Mouse (Mus musculus) MEL (cell line): ENCODE results near the gene Ntn4. TPM values are rescaled to one million over a fixed set of nuclear protein-coding genes. Genes with fewer than 3 reads are reported as not detected.

Experiments
- DNase-seq: peaks from one replicate; pipeline ENCODE4 v3.0.0; 2011; ENCODE audit warnings: low read depth, low spot score
- H3K27ac ChIP-seq: 2 replicates; pipeline ENCODE4 v1.5.1; 2012; ENCODE audit warnings: low read depth, mild to moderate bottlenecking, control low read depth, low read length, moderate library complexity; ENCODE audit not compliant: control insufficient read depth
- H3K27me3 ChIP-seq, 2 experiments: fragments of 150-350 bp in 1 of 2; sonication (generic) in 1 of 2; 2 replicates each; pipeline ENCODE4 v1.6.1; 2012; ENCODE audit warnings: low read length in 2 of 2, mild to moderate bottlenecking in 2 of 2, improper control_type of control experiment in 1 of 2, moderate library complexity in 1 of 2; ENCODE audit not compliant: insufficient read depth in 2 of 2, control insufficient read depth in 1 of 2
- H3K36me3 ChIP-seq, 2 experiments: 2 replicates each; pipeline ENCODE4 v1.6.1; 2012 to 2014; ENCODE audit warnings: low read length in 2 of 2, improper control_type of control experiment in 1 of 2, inconsistent platforms in 1 of 2, mild to moderate bottlenecking in 1 of 2; ENCODE audit not compliant: insufficient read depth in 2 of 2, control insufficient read depth in 1 of 2
- H3K4me1 ChIP-seq, 2 experiments: fragments of 150-350 bp in 1 of 2; sonication (generic) in 1 of 2; 2 replicates each; pipeline ENCODE4 v1.6.1; 2012; ENCODE audit warnings: low read length in 2 of 2, improper control_type of control experiment in 1 of 2, mild to moderate bottlenecking in 1 of 2; ENCODE audit not compliant: insufficient read depth in 2 of 2, control insufficient read depth in 1 of 2
- H3K4me3 ChIP-seq, 2 experiments: fragments of 150-350 bp in 1 of 2; sonication (generic) in 1 of 2; 2 replicates each; pipeline ENCODE4 v1.5.1; 2012; ENCODE audit warnings: low read depth in 2 of 2, low read length in 2 of 2, mild to moderate bottlenecking in 2 of 2, moderate library complexity in 2 of 2, control low read depth in 1 of 2, improper control_type of control experiment in 1 of 2; ENCODE audit not compliant: control insufficient read depth in 1 of 2, insufficient read depth in 1 of 2
- H3K79me2 ChIP-seq: 2 replicates; pipeline ENCODE4 v1.6.1; 2012; ENCODE audit warnings: mild to moderate bottlenecking, low read length, moderate library complexity; ENCODE audit not compliant: control insufficient read depth, poor library complexity, insufficient read depth
- H3K9ac ChIP-seq: 2 replicates; pipeline ENCODE4 v1.6.1; 2012; ENCODE audit warnings: low read depth, mild to moderate bottlenecking, control low read depth, low read length, moderate library complexity; ENCODE audit not compliant: control insufficient read depth, poor library complexity, severe bottlenecking
- H3K9me3 ChIP-seq: fragments of 150-350 bp; sonication (generic); replicated peaks from 2 replicates; pipeline ENCODE4 v1.6.1; 2012; ENCODE audit warnings: mild to moderate bottlenecking, low read length, improper control_type of control experiment, moderate library complexity; ENCODE audit not compliant: insufficient read depth
- BHLHE40 ChIP-seq: IDR thresholded peaks from 2 replicates; pipeline ENCODE4 v1.6.1; 2012; ENCODE audit warnings: low read depth, mild to moderate bottlenecking, inconsistent platforms, low read length, improper control_type of control experiment, borderline replicate concordance
- CHD1 ChIP-seq: IDR thresholded peaks from 2 replicates; pipeline ENCODE4 v1.6.1; 2012; ENCODE audit warnings: low read depth, mild to moderate bottlenecking, inconsistent platforms, low read length, improper control_type of control experiment
- CHD2 ChIP-seq: IDR thresholded peaks from 2 replicates; pipeline ENCODE4 v1.6.1; 2011; ENCODE audit warnings: low read length, improper control_type of control experiment
- CTCF ChIP-seq, 3 experiments: IDR thresholded peaks in 2 of 3; conservative IDR thresholded peaks in 1 of 3; 2 replicates each; pipeline ENCODE4 v1.5.1; 2011 to 2012; ENCODE audit warnings: low read length in 3 of 3, low read depth in 2 of 3, mild to moderate bottlenecking in 2 of 3, improper control_type of control experiment in 1 of 3, inconsistent platforms in 1 of 3, mixed read lengths in 1 of 3, moderate library complexity in 1 of 3; ENCODE audit not compliant: control insufficient read depth in 1 of 3, insufficient read depth in 1 of 3, poor library complexity in 1 of 3, severe bottlenecking in 1 of 3
- ELF1 ChIP-seq: IDR thresholded peaks from 2 replicates; pipeline ENCODE4 v1.6.1; 2014; ENCODE audit warnings: low read depth, mild to moderate bottlenecking, inconsistent platforms, low read length, improper control_type of control experiment, moderate library complexity
- EP300 ChIP-seq, 2 experiments: IDR thresholded peaks; 2 replicates each; pipeline ENCODE4 v1.6.1; 2011; ENCODE audit warnings: improper control_type of control experiment in 2 of 2, low read length in 2 of 2, low read depth in 1 of 2, mild to moderate bottlenecking in 1 of 2
- ETS1 ChIP-seq: IDR thresholded peaks from 2 replicates; pipeline ENCODE4 v1.6.1; 2012; ENCODE audit warnings: low read depth, mild to moderate bottlenecking, inconsistent platforms, low read length, improper control_type of control experiment, moderate library complexity
- GABPA ChIP-seq: IDR thresholded peaks from 2 replicates; pipeline ENCODE4 v1.6.1; 2012; ENCODE audit warnings: low read depth, mild to moderate bottlenecking, inconsistent platforms, low read length, improper control_type of control experiment, moderate library complexity
- HCFC1 ChIP-seq: IDR thresholded peaks from 2 replicates; pipeline ENCODE4 v1.6.1; 2012; ENCODE audit warnings: low read depth, mild to moderate bottlenecking, inconsistent platforms, low read length, improper control_type of control experiment, moderate library complexity
- JUND ChIP-seq: IDR thresholded peaks from 2 replicates; pipeline ENCODE4 v1.6.1; 2011; ENCODE audit warnings: low read depth, mild to moderate bottlenecking, improper control_type of control experiment, low read length
- MAX ChIP-seq: IDR thresholded peaks from 2 replicates; pipeline ENCODE4 v1.6.1; 2011; ENCODE audit warnings: low read length, improper control_type of control experiment
- MAZ ChIP-seq: IDR thresholded peaks from 2 replicates; pipeline ENCODE4 v1.6.1; 2012; ENCODE audit warnings: low read depth, mild to moderate bottlenecking, inconsistent platforms, low read length, improper control_type of control experiment
- MXI1 ChIP-seq: IDR thresholded peaks from 2 replicates; pipeline ENCODE4 v1.6.1; 2011; ENCODE audit warnings: mild to moderate bottlenecking, low read depth, low read length, improper control_type of control experiment
- MYB ChIP-seq: IDR thresholded peaks from 2 replicates; pipeline ENCODE4 v1.6.1; 2011; ENCODE audit warnings: mild to moderate bottlenecking, low read depth, low read length, improper control_type of control experiment
- NRF1 ChIP-seq: IDR thresholded peaks from 2 replicates; pipeline ENCODE4 v1.6.1; 2014; ENCODE audit warnings: low read depth, mild to moderate bottlenecking, inconsistent platforms, low read length, improper control_type of control experiment, moderate library complexity; ENCODE audit not compliant: poor library complexity, insufficient read depth, severe bottlenecking
- POLR2A ChIP-seq, 2 experiments: IDR thresholded peaks; 2 replicates each; pipeline ENCODE4 v1.6.1; 2011 to 2012; ENCODE audit warnings: low read length in 2 of 2, mild to moderate bottlenecking in 2 of 2, control low read depth in 1 of 2, improper control_type of control experiment in 1 of 2, low read depth in 1 of 2, moderate library complexity in 1 of 2; ENCODE audit not compliant: control insufficient read depth in 1 of 2, insufficient read depth in 1 of 2, poor library complexity in 1 of 2
- POLR2AphosphoS5 ChIP-seq: IDR thresholded peaks from 2 replicates; pipeline ENCODE4 v1.6.1; 2012; ENCODE audit warnings: low read depth, borderline replicate concordance, mild to moderate bottlenecking, inconsistent platforms, low read length, moderate library complexity, mixed read lengths
- RAD21 ChIP-seq: IDR thresholded peaks from 2 replicates; pipeline ENCODE4 v1.6.1; 2011; ENCODE audit warnings: mild to moderate bottlenecking, low read depth, low read length, improper control_type of control experiment
- RCOR1 ChIP-seq: IDR thresholded peaks from 2 replicates; pipeline ENCODE4 v1.6.1; 2012; ENCODE audit warnings: low read depth, mild to moderate bottlenecking, inconsistent platforms, low read length, improper control_type of control experiment
- SIN3A ChIP-seq: IDR thresholded peaks from 2 replicates; pipeline ENCODE4 v1.6.1; 2012; ENCODE audit warnings: low read length, improper control_type of control experiment, inconsistent platforms
- SMC3 ChIP-seq: IDR thresholded peaks from 2 replicates; pipeline ENCODE4 v1.6.1; 2011; ENCODE audit warnings: low read depth, low read length, improper control_type of control experiment
- TAL1 ChIP-seq: IDR thresholded peaks from 2 replicates; pipeline ENCODE4 v1.6.1; 2012; ENCODE audit warnings: mild to moderate bottlenecking, inconsistent platforms, low read length, moderate library complexity, mixed read lengths
- TCF12 ChIP-seq: IDR thresholded peaks from 2 replicates; pipeline ENCODE4 v1.6.1; 2014; ENCODE audit warnings: low read depth, mild to moderate bottlenecking, inconsistent platforms, low read length, improper control_type of control experiment, moderate library complexity
- UBTF ChIP-seq: IDR thresholded peaks from 2 replicates; pipeline ENCODE4 v1.6.1; 2012; ENCODE audit warnings: low read depth, mild to moderate bottlenecking, inconsistent platforms, low read length, improper control_type of control experiment, moderate library complexity, borderline replicate concordance; ENCODE audit not compliant: insufficient read depth
- USF1 ChIP-seq: IDR thresholded peaks from 2 replicates; pipeline ENCODE4 v1.6.1; 2014; ENCODE audit warnings: low read depth, mild to moderate bottlenecking, inconsistent platforms, low read length, improper control_type of control experiment, moderate library complexity
- ZC3H11A ChIP-seq: IDR thresholded peaks from 2 replicates; pipeline ENCODE4 v1.6.1; 2012; ENCODE audit warnings: low read depth, mild to moderate bottlenecking, inconsistent platforms, low read length, improper control_type of control experiment
- ZKSCAN1 ChIP-seq: IDR thresholded peaks from 2 replicates; pipeline ENCODE4 v1.6.1; 2012; ENCODE audit warnings: low read depth, mild to moderate bottlenecking, inconsistent platforms, low read length, improper control_type of control experiment, moderate library complexity
- ZMIZ1 ChIP-seq: IDR thresholded peaks from 2 replicates; pipeline ENCODE4 v1.6.1; 2012; ENCODE audit warnings: low read depth, mild to moderate bottlenecking, inconsistent platforms, low read length, improper control_type of control experiment, moderate library complexity
- ZNF384 ChIP-seq: IDR thresholded peaks from 2 replicates; pipeline ENCODE4 v1.6.1; 2012; ENCODE audit warnings: low read depth, mild to moderate bottlenecking, inconsistent platforms, low read length, improper control_type of control experiment
- polyA plus RNA-seq, 2 experiments: library from polyadenylated mRNA; stranded (reverse) in 1 of 2; unstranded in 1 of 2; fragments of >175 nt in 1 of 2; fragments of >200 nt in 1 of 2; gene quantifications; 2 replicates each; pipeline versions ENCODE4 v1.2.1 to v1.2.4; 2012; ENCODE audit warnings: low replicate concordance in 2 of 2, low read depth in 1 of 2; ENCODE audit not compliant: insufficient read length in 2 of 2, insufficient read depth in 1 of 2, missing spikeins in 1 of 2
- total RNA-seq: library from RNA; depleted of rRNA; stranded (reverse); fragments of 300-350 nt; gene quantifications from 2 replicates; pipeline ENCODE4 v1.2.3, GENCODE M21; 2012

The Ntn4 gene
- total and polyA plus RNA-seq, 3 experiments = not detected

DNA sequence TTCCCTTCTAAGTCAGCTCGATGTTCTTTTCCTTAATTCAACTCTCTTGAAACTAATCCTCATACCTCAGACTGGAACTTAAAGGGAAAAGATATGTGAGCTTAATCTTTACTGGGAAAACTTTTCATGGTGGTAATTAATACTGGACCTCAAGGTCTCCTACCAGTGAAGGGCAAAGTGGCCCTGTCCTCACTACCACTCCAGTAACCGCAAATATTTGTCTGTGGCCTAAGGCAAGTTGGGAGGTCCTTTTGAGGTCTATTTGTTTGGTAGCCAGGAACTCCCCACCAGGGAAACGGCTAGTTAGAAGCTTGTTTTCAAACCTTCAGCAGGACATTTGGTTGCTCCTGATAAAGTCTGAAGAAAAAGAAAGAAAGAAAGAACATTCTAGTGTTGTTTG is 26.5 kb downstream of the Ntn4 start:
- Histone ChIP-seq H3K27ac (no peak overlapping the region), H3K9ac (no peak overlapping the region)

DNA sequence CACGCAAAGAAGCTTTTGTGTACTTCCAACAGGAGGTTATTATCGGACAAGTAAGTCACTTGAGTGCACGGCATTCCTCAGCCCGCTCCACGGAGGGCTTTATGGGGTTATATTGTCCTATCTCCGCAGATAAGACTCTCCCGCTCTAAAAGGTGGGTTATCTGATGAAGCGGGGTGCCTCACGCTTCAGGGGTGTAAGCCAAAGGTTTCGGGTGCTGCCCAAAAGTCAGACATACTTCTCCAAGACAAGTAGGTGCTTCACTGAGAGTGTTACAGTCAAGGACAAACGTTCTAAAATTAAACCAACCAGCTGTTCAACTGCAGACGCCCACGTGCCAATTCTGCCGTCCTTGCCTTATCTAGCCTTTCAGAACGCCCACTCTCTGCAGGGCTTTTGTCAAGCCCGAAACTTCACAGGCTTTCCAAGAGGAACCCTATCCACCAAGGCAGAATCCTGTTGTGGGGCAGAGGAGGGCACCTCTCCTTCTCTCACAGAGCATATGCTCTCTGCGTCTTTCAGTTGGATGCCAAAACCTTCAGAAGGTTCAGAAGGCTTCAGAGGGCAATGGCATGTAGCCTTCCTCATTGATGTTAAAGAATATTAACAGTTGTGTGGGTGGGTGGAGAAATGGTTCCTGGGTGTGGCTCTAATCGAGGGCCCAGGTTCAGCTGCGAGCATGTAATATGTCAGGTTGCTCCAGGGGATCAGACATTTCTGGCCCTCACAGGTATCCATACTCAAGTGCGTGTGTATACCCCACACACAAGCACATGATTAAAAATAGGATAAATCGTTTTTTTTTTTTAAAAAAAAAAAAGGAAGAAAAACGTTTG is 32.4 kb downstream of the Ntn4 start:
- Histone ChIP-seq H3K4me1 (peaks cover 2 to 12% of the 10 kb centered on the region in 2 experiments), H3K9me3 (no peaks in the 10 kb centered on the region), H3K27me3 (peaks cover 0 to 2% of the 10 kb centered on the region in 2 experiments; a peak in 2 of 4 replicates), H3K79me2 (no peaks in the 10 kb centered on the region), H3K27ac (no peak overlapping the region), H3K4me3 (peak overlapping the region; percentile 25 to 33), H3K36me3 (peaks cover 0 to 11% of the 10 kb centered on the region in 2 experiments; a peak in 2 of 4 replicates), H3K9ac (no peak overlapping the region)
- DNase-seq = peak; percentile 61
- no peak for TF ChIP-seq MAZ
- TF ChIP-seq HCFC1 = no peak
- peak; percentile 80 for TF ChIP-seq BHLHE40
- TF ChIP-seq MYB = no peak
- peak; percentile 77 for TF ChIP-seq ETS1
- no peak for TF ChIP-seq ZMIZ1
- TF ChIP-seq GABPA = no peak
- TF ChIP-seq SIN3A = 0 out of 2 replicates have a peak, but pooled peaks have one; percentile 38
- TF ChIP-seq TCF12 = no peak
- TF ChIP-seq JUND = no peak
- TF ChIP-seq POLR2A (IDR thresholded peaks at IDR 0.05; ENCODE audit: control insufficient read depth in 1 of 2, insufficient read depth in 1 of 2, low read depth in 1 of 2, low read length in 2 of 2, poor library complexity in 1 of 2) = no peak
- TF ChIP-seq ZC3H11A = no peak
- no peak for TF ChIP-seq CTCF (IDR thresholded peaks at IDR 0.05 in 2 of 3, conservative IDR thresholded peaks at IDR 0.05 in 1 of 3; ENCODE audit: control insufficient read depth in 1 of 3, insufficient read depth in 1 of 3, low read depth in 2 of 3, low read length in 3 of 3, poor library complexity in 1 of 3, severe bottlenecking in 1 of 3)
- peak; percentile 54; the same call in 1 of the 2 replicates for TF ChIP-seq MXI1
- TF ChIP-seq TAL1 = no peak
- no peak for TF ChIP-seq POLR2AphosphoS5
- TF ChIP-seq ZKSCAN1 = no peak
- no peak for TF ChIP-seq RAD21
- 0 out of 2 replicates have a peak, but pooled peaks have one; percentile 22 for TF ChIP-seq USF1
- TF ChIP-seq MAX = no peak
- no peak for TF ChIP-seq SMC3
- peak in 1 of 2 experiments; percentile 16; a peak in 1 of 4 replicates for TF ChIP-seq EP300 (IDR thresholded peaks at IDR 0.05; ENCODE audit: low read depth in 1 of 2, low read length in 2 of 2)
- no peak for TF ChIP-seq CHD2
- no peak for TF ChIP-seq UBTF
- TF ChIP-seq ELF1 = no peak
- no peak for TF ChIP-seq NRF1

More for the DNA sequence above, 26.5 kb downstream of the Ntn4 start:
- no peak for DNase-seq
- no peak for TF ChIP-seq EP300 (IDR thresholded peaks at IDR 0.05; ENCODE audit: low read depth in 1 of 2, low read length in 2 of 2)
- no peak for TF ChIP-seq USF1
- no peak for TF ChIP-seq CTCF (IDR thresholded peaks at IDR 0.05 in 2 of 3, conservative IDR thresholded peaks at IDR 0.05 in 1 of 3; ENCODE audit: control insufficient read depth in 1 of 3, insufficient read depth in 1 of 3, low read depth in 2 of 3, low read length in 3 of 3, poor library complexity in 1 of 3, severe bottlenecking in 1 of 3)
- TF ChIP-seq RAD21 = no peak
- no peak for TF ChIP-seq RCOR1
- TF ChIP-seq CHD1 = no peak
- no peak for TF ChIP-seq ZNF384
- TF ChIP-seq TCF12 = no peak
- no peak for TF ChIP-seq MYB
- no peak for TF ChIP-seq ELF1
- Histone ChIP-seq H3K4me1 (no peaks in the 10 kb centered on the region), H3K9me3 (no peaks in the 10 kb centered on the region), H3K36me3 (no peaks in the 10 kb centered on the region; a peak in 1 of 4 replicates), H3K79me2 (no peaks in the 10 kb centered on the region), H3K27me3 (peaks cover 3 to 7% of the 10 kb centered on the region in 2 experiments; a peak in 3 of 4 replicates), H3K4me3 (no peak overlapping the region)
